Mouse (Mus musculus): ENCODE data around the gene Rapgef5. TPM values are rescaled to one million over a fixed set of nuclear protein-coding genes. Genes with fewer than 3 reads are reported as not detected.

Gene Rapgef5
- total RNA-seq, 1 experiment: 9.9 TPM

- no peak for DNase-seq (ENCODE audit: low read depth, low spot score)
- Histone ChIP-seq H3K4me3 (ENCODE audit: insufficient read depth in 1 of 2, low read depth in 1 of 2, low read length in 2 of 2, poor library complexity in 1 of 2, severe bottlenecking in 1 of 2) (no peak overlapping the region), H3K4me1 (ENCODE audit: control insufficient read depth in 2 of 2, insufficient read depth in 2 of 2, low read length in 2 of 2, poor library complexity in 1 of 2) (no peaks in the 10 kb centered on the region), H3K27ac (ENCODE audit: insufficient read depth, low read depth, low read length, poor library complexity, severe bottlenecking) (no peak overlapping the region), H3K9me3 (ENCODE audit: control insufficient read depth, insufficient read depth, low read depth, low read length) (no peaks in the 10 kb centered on the region), H3K9ac (ENCODE audit: insufficient read depth, low read depth, low read length, poor library complexity, severe bottlenecking) (no peak overlapping the region), H3K36me3 (ENCODE audit: control insufficient read depth, insufficient read depth, low read length, poor library complexity, severe bottlenecking) (no peaks in the 10 kb centered on the region)
- TF ChIP-seq CHD2 (IDR thresholded peaks at IDR 0.05; ENCODE audit: low read depth, low read length) (no peak), ZC3H11A (IDR thresholded peaks at IDR 0.05; ENCODE audit: borderline replicate concordance, low read depth, low read length) (no peak), MAFK (IDR thresholded peaks at IDR 0.05; ENCODE audit: insufficient read depth, low read depth, low read length) (no peak), HCFC1 (IDR thresholded peaks at IDR 0.05; ENCODE audit: borderline replicate concordance, insufficient read depth, low read length) (no peak), ZNF384 (IDR thresholded peaks at IDR 0.05; ENCODE audit: low read depth, low read length) (no peak)
- in situ Hi-C loops (cut with MboI; ENCODE audit: low sequenced_read_pairs in 2 of 2, unreplicated experiment in 2 of 2): no loop called here
These were observed 17.0 kb upstream of the Rapgef5 start for GRCm38 (mm10) chr12:117499242-117499641.

- no peak overlapping the region for H3K4me3 ChIP-seq (ENCODE audit: insufficient read depth in 1 of 2, low read depth in 1 of 2, low read length in 2 of 2, poor library complexity in 1 of 2, severe bottlenecking in 1 of 2)
- H3K4me1 ChIP-seq (ENCODE audit: control insufficient read depth in 2 of 2, insufficient read depth in 2 of 2, low read length in 2 of 2, poor library complexity in 1 of 2): no peaks in the 10 kb centered on the region
- no peaks in the 10 kb centered on the region for H3K36me3 ChIP-seq (ENCODE audit: control insufficient read depth, insufficient read depth, low read length, poor library complexity, severe bottlenecking)
- H3K9me3 ChIP-seq (ENCODE audit: control insufficient read depth, insufficient read depth, low read depth, low read length): no peaks in the 10 kb centered on the region
- in situ Hi-C loops (cut with MboI; ENCODE audit: low sequenced_read_pairs in 2 of 2, unreplicated experiment in 2 of 2): no loop called here
- no peak overlapping the region for H3K27ac ChIP-seq (ENCODE audit: insufficient read depth, low read depth, low read length, poor library complexity, severe bottlenecking)
- TF ChIP-seq HCFC1 (IDR thresholded peaks at IDR 0.05; ENCODE audit: borderline replicate concordance, insufficient read depth, low read length): no peak
- no peak for TF ChIP-seq MAFK (IDR thresholded peaks at IDR 0.05; ENCODE audit: insufficient read depth, low read depth, low read length)
- TF ChIP-seq CHD2 (IDR thresholded peaks at IDR 0.05; ENCODE audit: low read depth, low read length): no peak
- no peak for TF ChIP-seq ZNF384 (IDR thresholded peaks at IDR 0.05; ENCODE audit: low read depth, low read length)
- no peak for TF ChIP-seq ZC3H11A (IDR thresholded peaks at IDR 0.05; ENCODE audit: borderline replicate concordance, low read depth, low read length)
- H3K9ac ChIP-seq (ENCODE audit: insufficient read depth, low read depth, low read length, poor library complexity, severe bottlenecking): no peak overlapping the region
- DNase-seq (ENCODE audit: low read depth, low spot score): no peak
These were observed 15.1 kb upstream of the Rapgef5 start for GRCm38 (mm10) chr12:117501180-117501579.

- in situ Hi-C loops (cut with MboI; ENCODE audit: low sequenced_read_pairs in 2 of 2, unreplicated experiment in 2 of 2): no loop called here
- no peak for TF ChIP-seq HCFC1 (IDR thresholded peaks at IDR 0.05; ENCODE audit: borderline replicate concordance, insufficient read depth, low read length)
- no peak for TF ChIP-seq CHD2 (IDR thresholded peaks at IDR 0.05; ENCODE audit: low read depth, low read length)
- no peak for TF ChIP-seq ZNF384 (IDR thresholded peaks at IDR 0.05; ENCODE audit: low read depth, low read length)
- TF ChIP-seq ZC3H11A (IDR thresholded peaks at IDR 0.05; ENCODE audit: borderline replicate concordance, low read depth, low read length): no peak
- TF ChIP-seq MAFK (IDR thresholded peaks at IDR 0.05; ENCODE audit: insufficient read depth, low read depth, low read length): no peak
- Histone ChIP-seq H3K9me3 (ENCODE audit: control insufficient read depth, insufficient read depth, low read depth, low read length) (no peaks in the 10 kb centered on the region), H3K4me3 (ENCODE audit: insufficient read depth in 1 of 2, low read depth in 1 of 2, low read length in 2 of 2, poor library complexity in 1 of 2, severe bottlenecking in 1 of 2) (no peak overlapping the region), H3K9ac (ENCODE audit: insufficient read depth, low read depth, low read length, poor library complexity, severe bottlenecking) (no peak overlapping the region), H3K36me3 (ENCODE audit: control insufficient read depth, insufficient read depth, low read length, poor library complexity, severe bottlenecking) (no peaks in the 10 kb centered on the region), H3K27ac (ENCODE audit: insufficient read depth, low read depth, low read length, poor library complexity, severe bottlenecking) (no peak overlapping the region), H3K4me1 (ENCODE audit: control insufficient read depth in 2 of 2, insufficient read depth in 2 of 2, low read length in 2 of 2, poor library complexity in 1 of 2) (no peaks in the 10 kb centered on the region)
- no peak for DNase-seq (ENCODE audit: low read depth, low spot score)
These were observed 13.4 kb upstream of the Rapgef5 start for GRCm38 (mm10) chr12:117502834-117503233.

- Histone ChIP-seq H3K9me3 (ENCODE audit: control insufficient read depth, insufficient read depth, low read depth, low read length) (no peaks in the 10 kb centered on the region), H3K27ac (ENCODE audit: insufficient read depth, low read depth, low read length, poor library complexity, severe bottlenecking) (no peak overlapping the region), H3K9ac (ENCODE audit: insufficient read depth, low read depth, low read length, poor library complexity, severe bottlenecking) (no peak overlapping the region), H3K4me3 (ENCODE audit: insufficient read depth in 1 of 2, low read depth in 1 of 2, low read length in 2 of 2, poor library complexity in 1 of 2, severe bottlenecking in 1 of 2) (no peak overlapping the region), H3K36me3 (ENCODE audit: control insufficient read depth, insufficient read depth, low read length, poor library complexity, severe bottlenecking) (no peaks in the 10 kb centered on the region), H3K4me1 (ENCODE audit: control insufficient read depth in 2 of 2, insufficient read depth in 2 of 2, low read length in 2 of 2, poor library complexity in 1 of 2) (no peaks in the 10 kb centered on the region)
- in situ Hi-C loops (cut with MboI; ENCODE audit: low sequenced_read_pairs in 2 of 2, unreplicated experiment in 2 of 2): no loop called here
- no peak for DNase-seq (ENCODE audit: low read depth, low spot score)
- TF ChIP-seq CHD2 (IDR thresholded peaks at IDR 0.05; ENCODE audit: low read depth, low read length): no peak
- no peak for TF ChIP-seq MAFK (IDR thresholded peaks at IDR 0.05; ENCODE audit: insufficient read depth, low read depth, low read length)
- TF ChIP-seq ZC3H11A (IDR thresholded peaks at IDR 0.05; ENCODE audit: borderline replicate concordance, low read depth, low read length): no peak
- TF ChIP-seq ZNF384 (IDR thresholded peaks at IDR 0.05; ENCODE audit: low read depth, low read length): no peak
- no peak for TF ChIP-seq HCFC1 (IDR thresholded peaks at IDR 0.05; ENCODE audit: borderline replicate concordance, insufficient read depth, low read length)
These were observed 11.1 kb upstream of the Rapgef5 start for GRCm38 (mm10) chr12:117505163-117505562.

- Histone ChIP-seq H3K4me3 (ENCODE audit: insufficient read depth in 1 of 2, low read depth in 1 of 2, low read length in 2 of 2, poor library complexity in 1 of 2, severe bottlenecking in 1 of 2) (no peak overlapping the region), H3K36me3 (ENCODE audit: control insufficient read depth, insufficient read depth, low read length, poor library complexity, severe bottlenecking) (no peaks in the 10 kb centered on the region), H3K9me3 (ENCODE audit: control insufficient read depth, insufficient read depth, low read depth, low read length) (no peaks in the 10 kb centered on the region), H3K9ac (ENCODE audit: insufficient read depth, low read depth, low read length, poor library complexity, severe bottlenecking) (no peak overlapping the region), H3K27ac (ENCODE audit: insufficient read depth, low read depth, low read length, poor library complexity, severe bottlenecking) (no peak overlapping the region), H3K4me1 (ENCODE audit: control insufficient read depth in 2 of 2, insufficient read depth in 2 of 2, low read length in 2 of 2, poor library complexity in 1 of 2) (no peaks in the 10 kb centered on the region)
- TF ChIP-seq HCFC1 (IDR thresholded peaks at IDR 0.05; ENCODE audit: borderline replicate concordance, insufficient read depth, low read length) (no peak), CHD2 (IDR thresholded peaks at IDR 0.05; ENCODE audit: low read depth, low read length) (no peak), MAFK (IDR thresholded peaks at IDR 0.05; ENCODE audit: insufficient read depth, low read depth, low read length) (no peak), ZC3H11A (IDR thresholded peaks at IDR 0.05; ENCODE audit: borderline replicate concordance, low read depth, low read length) (no peak), ZNF384 (IDR thresholded peaks at IDR 0.05; ENCODE audit: low read depth, low read length) (no peak)
- no peak for DNase-seq (ENCODE audit: low read depth, low spot score)
- in situ Hi-C loops (cut with MboI; ENCODE audit: low sequenced_read_pairs in 2 of 2, unreplicated experiment in 2 of 2): no loop called here
These were observed 8.5 kb upstream of the Rapgef5 start for GRCm38 (mm10) chr12:117507772-117508171.
